Mouse (Mus musculus) cerebellum, postnatal 25 days (tissue): Measurements from ENCODE around the gene Patz1.

Experiments
- DNase-seq, 2 experiments: peaks; one replicate each; pipeline ENCODE4 v3.0.0; 2021; ENCODE audit warnings: mixed read lengths in 2 of 2

Patz1 gene

GRCm38 (mm10) chr11:3292711-3293249 lies 4.1 kb downstream of the Patz1 start:
- peak in 1 of 2 experiments; percentile 39 for DNase-seq

- no peak for DNase-seq
Observed at GRCm38 (mm10) chr11:3293361-3293760, 4.7 kb downstream of the Patz1 start.

DNA sequence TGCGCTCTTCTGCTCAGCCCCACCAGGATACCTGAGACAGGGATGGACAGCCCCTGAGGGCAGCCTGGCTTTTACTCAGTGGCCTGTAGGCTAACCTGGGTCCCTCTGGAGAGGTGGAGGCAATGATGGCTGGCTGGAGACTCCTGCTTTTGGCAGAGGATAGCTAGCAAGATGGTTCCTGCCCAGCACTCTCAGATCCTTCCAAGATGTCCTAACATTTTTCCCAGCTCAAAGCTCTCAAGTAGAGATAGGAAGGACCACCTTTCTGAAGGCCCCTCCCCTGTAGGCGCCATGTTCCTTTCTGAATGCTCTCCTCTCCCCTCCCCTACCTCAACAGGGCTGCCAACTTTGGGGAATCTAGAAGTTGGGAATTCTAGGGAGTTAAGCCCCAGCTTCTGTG lies 6.0 kb downstream of the Patz1 start:
- no peak for DNase-seq

DNA sequence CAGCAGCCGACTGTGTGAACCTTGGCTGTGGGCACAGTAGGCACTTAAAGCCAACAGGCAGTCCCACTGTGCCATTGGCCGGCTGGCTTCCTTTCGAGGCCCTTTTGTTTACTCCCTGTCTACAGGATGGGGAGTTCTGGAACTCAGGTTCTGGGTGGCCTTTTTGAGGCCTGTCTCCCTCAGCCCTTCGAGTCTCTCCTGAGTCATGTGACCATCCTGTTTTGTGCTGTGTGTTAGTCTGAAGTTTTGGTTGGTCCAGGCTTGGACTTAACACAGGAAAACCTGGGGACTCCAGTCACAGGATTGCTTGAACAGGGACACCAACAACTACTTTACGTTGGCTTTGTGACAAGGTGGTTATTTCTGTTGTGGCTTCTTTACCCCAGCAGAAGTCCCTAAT lies 7.4 kb downstream of the Patz1 start:
- DNase-seq = no peak

- no peak for DNase-seq
Observed at GRCm38 (mm10) chr11:3297871-3298812, 9.5 kb downstream of the Patz1 start.

DNA sequence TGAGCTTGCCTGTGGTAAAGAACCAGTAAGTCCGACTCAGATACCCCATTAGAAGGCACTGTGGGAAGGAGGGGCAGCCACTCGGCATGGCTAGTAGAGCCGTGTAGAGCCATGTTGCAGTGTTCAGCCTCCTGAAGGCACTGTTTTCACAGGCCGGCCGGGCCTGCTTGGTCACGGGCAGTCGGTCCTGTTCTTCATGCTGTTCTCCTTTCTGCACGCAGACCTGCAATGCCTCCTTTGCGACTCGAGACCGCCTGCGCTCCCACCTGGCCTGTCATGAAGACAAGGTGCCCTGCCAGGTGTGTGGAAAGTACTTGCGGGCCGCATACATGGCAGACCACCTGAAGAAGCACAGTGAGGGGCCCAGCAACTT lies 10.1 kb downstream of the Patz1 start:
- DNase-seq = no peak

DNA sequence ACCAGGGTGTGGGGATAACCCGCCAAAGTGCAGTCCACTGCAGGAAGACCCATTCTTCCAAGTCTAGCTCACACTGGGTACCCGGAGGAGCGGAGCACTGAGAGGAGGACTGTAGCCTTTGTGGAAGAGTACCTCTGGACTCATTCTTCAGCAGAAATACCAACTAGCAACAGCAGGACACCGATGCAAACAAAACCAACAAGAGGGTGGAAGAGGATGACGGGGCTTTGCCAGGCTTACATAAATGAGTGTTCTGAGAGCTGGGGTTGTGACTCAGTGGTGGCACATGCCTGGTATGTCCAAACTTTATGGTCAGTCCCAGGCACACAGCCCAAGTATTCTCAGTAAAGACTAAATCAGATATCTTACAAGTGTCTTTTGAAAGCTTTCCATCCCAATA lies 12.4 kb downstream of the Patz1 start:
- no peak for DNase-seq

GRCm38 (mm10) chr11:3302385-3302784 lies 13.7 kb downstream of the Patz1 start:
- no peak for DNase-seq

DNA sequence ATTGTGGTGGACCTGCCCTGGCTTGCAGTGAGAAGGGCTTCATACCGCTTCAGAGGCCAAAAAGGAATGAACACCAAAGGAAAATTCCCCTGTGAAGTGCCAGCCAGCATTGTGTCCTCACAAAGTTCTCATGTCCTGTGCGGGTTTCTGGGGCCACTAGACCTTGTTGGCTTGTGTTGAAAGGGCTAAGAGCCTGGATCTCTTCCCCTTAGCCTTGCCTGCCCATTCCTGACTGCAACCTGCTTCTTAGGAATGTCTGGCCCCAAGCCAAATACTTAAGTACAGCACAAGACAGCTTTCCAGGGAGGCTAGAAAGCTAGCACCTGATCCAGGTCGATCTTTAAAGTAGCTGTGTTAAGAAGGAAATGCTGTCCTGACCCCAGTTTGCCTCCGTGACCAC lies 14.1 kb downstream of the Patz1 start:
- DNase-seq = peak in 1 of 2 experiments; percentile 30

DNA sequence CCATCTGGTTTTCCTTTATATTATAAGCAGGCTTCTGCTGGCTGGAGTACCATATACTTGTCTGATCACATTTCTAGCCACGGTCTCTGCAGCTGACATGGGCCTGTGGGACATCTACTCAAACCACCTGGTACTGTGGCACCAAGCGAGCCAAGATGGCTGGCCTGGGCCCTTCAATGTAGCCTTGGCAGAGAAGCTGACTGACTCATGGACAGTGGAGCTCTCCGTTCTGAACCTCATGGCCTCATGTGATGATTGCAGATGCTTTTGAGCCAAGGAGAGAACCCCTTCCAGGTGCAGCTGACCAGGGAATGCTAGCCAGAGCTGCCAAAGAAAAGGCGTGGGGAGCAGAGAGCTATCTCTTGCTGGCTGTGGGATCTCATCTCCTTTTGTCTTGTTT lies 17.1 kb downstream of the Patz1 start:
- DNase-seq = peak in 1 of 2 experiments; percentile 40

DNA sequence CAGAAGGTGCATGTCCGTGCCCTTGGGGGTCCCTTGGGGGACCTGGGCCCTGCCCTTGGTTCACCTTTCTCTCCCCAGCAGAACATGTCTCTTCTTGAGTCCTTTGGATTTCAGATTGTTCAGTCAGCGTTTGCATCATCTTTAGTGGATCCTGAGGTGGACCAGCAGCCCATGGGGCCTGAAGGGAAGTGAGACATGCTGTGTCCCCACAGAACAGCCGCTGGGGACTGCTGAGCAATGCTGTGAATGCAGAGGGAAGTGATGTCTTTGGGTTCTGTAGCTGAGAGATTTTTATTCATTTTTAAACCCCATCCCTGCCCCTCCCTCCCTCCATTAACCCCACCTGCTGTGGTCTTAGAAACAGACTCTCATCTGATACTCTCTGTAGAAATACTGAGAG lies 19.2 kb downstream of the Patz1 start:
- DNase-seq = no peak

DNA sequence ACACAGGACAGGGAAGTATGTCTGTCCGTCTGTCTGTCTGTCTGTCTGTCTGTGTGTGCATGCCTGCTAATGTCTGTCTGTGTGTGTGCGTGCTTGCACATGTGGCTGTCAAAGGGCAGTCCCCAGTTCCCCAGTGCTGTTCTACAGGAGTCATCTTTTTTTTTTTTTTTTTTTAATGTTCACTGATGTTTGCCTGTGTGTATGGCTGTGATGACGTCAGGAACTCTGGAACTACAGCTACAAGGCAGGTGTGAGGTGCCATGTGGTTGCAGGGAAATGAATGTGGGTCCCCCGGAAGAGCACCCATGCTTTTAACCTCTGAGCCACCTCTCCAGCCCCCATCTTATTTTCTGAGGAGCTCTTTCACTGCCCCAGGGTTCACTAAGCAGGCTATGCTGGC lies 21.2 kb downstream of the Patz1 start:
- DNase-seq = no peak

DNA sequence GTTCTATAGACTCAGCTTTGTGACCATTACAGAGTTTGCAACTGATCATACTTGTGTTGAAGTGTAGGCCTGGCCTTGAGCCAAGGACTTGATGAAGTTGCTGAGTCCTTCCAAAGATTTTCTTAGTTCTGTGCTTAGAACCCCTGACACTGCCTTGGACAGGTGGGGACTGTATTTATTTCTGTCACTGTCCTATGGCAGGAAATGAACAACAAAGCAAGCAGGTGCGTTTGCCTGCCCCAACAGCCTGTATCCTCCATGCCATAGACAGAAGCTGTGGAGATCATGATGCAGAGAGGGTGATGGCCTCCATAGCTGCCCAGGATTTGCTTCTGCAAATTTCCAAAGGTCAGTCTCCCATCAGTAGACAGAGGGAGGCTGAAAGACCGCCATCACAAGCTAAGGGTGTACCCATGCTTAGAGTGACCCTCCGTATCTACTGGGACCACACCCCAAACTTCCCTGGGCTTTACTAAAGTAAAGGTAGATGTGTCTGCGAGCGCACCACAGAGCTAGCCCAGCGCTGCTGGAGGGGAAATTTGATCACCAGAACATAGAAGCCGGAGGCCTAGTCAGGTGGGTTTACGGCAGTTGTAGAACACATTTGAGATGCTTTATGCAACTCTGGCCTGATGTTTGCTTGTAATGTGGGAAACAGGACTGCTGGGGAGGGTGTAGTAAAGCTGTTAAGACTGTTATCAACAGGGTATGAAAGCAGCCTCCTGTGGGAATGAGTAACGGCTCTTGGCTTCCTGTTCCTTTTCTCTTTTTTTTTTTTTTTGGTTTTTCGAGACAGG lies 22.3 kb downstream of the Patz1 start:
- no peak for DNase-seq

GRCm38 (mm10) chr11:3311586-3312347 lies 23.1 kb downstream of the Patz1 start:
- no peak for DNase-seq

DNA sequence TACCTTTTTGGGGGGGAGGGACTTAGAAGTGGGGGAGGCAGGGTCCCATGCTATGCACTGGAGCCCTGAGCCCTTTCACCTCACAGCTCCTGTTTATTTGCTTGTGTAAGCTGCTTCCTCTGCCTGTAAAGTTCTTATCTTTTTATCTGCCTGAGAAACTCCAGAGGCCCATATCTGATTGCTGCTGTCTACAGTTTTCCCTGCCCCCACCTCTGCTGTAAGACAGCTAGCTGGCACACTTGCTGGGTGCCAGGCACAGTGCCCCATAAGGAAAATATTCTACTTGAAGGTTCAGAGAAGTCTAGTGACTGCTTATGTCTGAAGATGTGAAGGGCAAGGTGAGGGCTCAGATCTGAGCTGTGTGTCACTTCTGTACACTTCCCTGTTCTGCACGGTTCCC lies 24.6 kb downstream of the Patz1 start:
- DNase-seq = no peak

DNA sequence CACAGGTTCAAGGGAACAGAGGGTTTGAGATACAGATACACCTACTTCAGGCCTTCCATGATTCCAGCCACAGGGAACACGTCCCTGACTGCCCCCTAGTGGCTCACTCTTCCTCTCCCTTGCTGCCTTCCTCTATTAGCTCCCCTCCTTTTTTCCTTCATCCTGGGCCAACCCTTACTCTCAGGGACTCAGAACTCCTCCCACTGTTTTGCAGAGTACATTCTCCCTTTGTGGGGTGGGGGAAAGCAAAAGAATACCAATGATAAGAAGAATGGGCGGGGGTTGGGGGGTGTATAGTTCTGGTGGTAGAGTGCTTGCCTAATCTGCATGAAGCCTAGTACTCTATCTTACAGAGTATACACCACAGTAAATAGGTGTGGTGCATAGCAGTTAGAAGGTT lies 25.5 kb downstream of the Patz1 start:
- DNase-seq = peak; percentile 74 to 88

- DNase-seq = no peak
Observed at GRCm38 (mm10) chr11:3318286-3318685, 29.6 kb downstream of the Patz1 start.

DNA sequence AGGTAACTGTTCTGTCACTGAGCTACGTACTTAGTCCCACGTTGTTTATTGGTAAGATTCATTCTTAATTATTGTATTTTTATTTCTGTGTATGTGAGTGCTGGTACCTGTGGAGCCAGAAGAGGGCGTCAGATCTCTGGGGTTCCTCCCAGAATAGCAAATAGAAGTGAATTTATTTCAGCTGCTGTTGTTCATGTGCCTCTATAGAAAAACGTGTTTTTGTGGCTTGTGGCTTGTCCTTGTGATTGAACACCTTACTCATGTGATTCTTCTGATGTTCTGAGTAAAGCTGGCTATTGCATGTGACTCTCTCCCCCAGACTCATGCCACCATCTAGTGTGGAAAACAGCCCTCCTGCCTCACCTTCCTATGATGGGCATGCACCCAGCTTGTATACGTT lies 39.6 kb downstream of the Patz1 start:
- DNase-seq = no peak

GRCm38 (mm10) chr11:3328806-3329775 lies 40.4 kb downstream of the Patz1 start:
- DNase-seq = no peak

DNA sequence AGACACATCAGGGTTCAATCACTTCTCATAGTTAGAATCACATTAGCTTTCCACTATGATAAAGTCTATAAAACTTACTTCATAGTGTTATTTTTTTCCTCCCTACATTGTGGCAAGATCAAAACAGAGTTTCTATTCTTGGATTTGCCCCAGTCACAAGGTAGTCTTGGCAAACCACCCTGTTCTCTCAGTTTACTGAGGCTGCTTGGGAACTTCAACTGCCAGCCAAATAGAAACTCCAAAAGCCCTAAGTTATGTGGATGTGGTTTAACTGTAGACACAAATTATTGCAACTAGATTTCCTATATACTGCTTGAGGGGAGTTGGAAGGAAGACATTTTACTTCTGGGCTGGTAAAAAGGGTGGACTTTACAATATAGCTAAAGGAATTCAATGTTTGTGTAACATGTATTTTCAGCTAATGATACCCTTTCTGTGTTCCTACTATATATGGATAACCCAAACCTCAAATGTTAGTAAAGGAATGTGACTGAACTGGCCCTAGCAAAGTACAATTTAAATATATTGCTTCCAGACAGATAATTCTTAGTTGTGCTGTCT lies 41.3 kb downstream of the Patz1 start, which contains the start of gene Pik3ip1:
Gene Pik3ip1 (plus strand): TSS at position 511 of the 561 bp plus-strand sequence.
- DNase-seq = no peak

- DNase-seq = peak; percentile 93 to 95
Observed at GRCm38 (mm10) chr11:3330566-3330965, 41.9 kb downstream of the Patz1 start.
